Mouse (Mus musculus): ENCODE data around the gene Phc2.

DNA sequence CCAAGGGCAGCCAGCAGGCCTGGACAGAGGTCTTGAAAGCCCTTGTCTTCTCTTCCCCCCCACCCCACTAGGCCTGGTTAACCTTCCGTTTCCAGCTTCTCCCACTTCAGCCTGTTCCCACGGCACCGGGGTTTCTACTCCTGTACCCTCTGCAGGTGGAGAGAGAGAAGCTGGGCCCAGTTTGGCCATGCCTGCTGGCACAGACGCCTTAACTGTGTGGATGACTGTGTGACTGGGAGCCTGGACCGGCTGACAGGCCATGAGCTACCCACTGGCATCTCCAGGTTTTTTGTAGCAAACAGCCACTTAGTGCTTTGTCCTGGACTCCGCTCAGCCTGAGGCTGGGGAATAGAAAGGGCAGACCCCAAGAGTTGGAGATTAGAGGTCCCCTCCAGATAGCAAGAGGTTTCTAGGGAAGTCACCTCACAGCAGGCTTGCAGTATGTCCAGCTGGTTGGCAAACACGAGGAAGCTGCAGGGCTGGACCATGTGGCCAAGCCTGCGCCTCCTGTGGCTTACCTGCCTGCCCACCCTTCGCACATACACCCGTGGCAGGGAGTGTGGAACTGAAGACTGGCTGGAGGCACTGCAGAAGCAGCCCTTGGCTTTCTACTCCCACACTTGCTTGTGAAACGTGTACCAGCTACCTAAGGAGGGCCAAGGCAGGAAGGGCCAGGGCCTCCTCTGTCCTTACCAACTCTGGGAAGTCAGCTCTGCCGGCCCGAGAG, 97.7 kb downstream of the Phc2 start:
- TF ChIP-seq MAX (IDR thresholded peaks at IDR 0.05) = no peak
- no peak for TF ChIP-seq CTCF (IDR thresholded peaks at IDR 0.05; ENCODE audit: control insufficient read depth, insufficient read depth, insufficient read length)
- no peak for TF ChIP-seq USF1 (IDR thresholded peaks at IDR 0.05; ENCODE audit: low read depth)

Measured in C2C12 (cell line).